Mouse (Mus musculus): ENCODE measurements around the gene Aldh3a1. TPM values are rescaled to one million over a fixed set of nuclear protein-coding genes. Genes with fewer than 3 reads are reported as not detected.
"Not testable (repeated sequence)": the region's sequence is repeated elsewhere in the genome, so short reads cannot be mapped to it uniquely, and the experiment has no call there.

Aldh3a1 gene
- 1 to 10 TPM; 1.4 to 1.8 TPM for total RNA-seq (2021)
- long read RNA-seq, partial matches to known transcripts = 4 of 5 reads
- long read RNA-seq, other reads (novel, unspliced or antisense) = 1 of 5 reads

DNA sequence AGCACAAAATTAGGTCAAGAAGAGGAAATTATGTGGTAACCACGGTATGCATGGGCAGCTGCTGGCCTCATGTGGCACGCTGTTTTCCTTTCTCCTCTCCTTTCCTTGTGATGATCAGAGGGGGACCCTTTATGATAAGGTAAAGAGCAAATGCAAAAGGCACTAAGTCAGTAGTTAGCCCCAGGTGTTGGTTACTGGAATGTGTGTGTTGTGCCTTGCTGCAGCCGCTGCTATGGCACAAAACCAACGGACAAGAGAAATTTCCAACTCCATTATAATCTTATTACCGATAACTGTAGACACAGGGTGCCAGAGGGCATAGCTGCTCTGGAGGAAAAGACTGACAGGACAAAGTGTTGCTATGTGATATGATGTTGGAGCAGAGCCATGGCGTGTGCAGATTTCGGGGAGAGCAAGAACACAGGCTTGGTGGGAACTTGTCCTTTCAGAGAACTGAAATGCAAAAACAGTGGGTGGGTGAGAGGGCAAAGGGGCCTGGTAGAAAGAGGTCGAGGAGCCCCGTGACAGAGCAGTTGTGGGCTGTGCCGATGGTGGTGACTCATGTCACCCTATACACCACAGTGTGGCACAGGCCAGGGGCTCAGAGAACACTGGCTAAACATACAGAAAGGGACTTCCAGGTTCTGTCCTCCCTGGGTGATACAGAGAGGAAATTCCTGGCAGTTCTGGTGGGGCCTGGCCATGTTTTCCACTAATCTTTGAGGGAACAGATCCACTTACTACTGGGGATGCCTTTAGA is at the start of gene Aldh3a1:
Aldh3a1 (plus strand) TSS at position 51 of the 760 bp plus-strand sequence.
- no peak for DNase-seq (ENCODE audit: low spot score in 2 of 2)

DNA sequence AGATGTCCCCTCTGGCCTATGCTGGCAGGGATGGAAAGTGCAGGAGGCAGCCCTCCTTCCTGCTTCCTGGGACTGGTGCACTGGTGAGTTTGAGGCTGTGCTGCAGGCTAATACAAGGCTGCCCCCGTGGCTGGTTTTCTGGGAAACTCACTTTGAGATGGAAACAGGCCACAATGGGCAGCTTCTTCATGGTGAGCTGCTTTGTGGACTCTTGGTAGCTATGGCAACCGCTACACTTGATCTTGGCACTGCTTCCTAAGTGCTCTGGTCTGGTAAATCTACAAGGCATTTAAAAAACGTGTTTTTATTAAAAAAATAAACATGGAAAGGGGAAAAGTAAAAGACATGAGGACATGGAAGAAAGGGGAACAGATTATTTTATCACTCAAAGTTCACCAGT is 49.2 kb upstream of the Aldh3a1 start:
- DNase-seq (ENCODE audit: low spot score in 2 of 2) = no peak

DNA sequence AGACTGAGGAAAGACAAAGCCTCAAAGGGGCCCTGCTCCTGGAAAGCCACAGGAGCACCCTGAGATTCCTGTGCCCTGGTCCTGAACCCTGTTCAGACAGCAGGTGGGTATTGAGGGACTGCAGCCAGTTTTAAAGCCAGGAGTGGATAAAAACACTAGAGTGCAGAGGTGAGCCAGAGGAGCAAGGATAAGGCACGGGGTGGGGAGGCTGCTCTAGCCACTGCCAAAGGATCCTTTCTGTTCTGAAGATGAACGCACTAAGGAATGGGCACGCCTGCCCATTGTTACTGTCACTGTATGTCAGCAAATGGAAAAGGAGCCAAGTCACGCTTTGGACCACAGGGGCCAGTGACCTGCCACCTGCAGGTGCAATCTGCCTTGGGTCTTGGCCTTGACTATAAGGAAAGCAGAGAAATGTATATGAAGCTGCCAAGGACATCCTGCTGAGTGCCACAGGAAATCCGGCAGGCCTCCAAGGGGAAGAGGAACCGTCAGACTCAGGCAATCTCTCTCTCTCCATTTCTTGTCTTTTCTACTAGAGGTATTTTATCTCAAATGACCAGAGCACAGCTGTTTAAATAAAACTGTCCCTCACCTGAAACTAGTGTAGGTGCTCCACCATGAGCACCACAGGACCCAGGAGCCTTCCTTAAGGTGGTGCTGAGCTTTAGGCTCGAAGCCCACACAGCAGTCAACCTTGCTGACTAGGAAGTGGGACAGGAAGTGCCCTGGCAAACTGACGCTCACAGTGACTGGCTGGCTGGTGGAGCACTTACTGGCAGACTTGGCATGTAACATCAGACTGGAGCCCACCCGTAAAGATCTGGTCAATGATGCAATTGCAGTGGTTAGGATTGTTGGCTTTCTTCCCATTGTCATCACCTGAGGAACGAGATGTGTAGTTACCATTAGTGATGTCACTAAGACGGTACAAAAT is 47.3 kb upstream of the Aldh3a1 start:
- DNase-seq (ENCODE audit: low spot score in 2 of 2) = no peak

DNA sequence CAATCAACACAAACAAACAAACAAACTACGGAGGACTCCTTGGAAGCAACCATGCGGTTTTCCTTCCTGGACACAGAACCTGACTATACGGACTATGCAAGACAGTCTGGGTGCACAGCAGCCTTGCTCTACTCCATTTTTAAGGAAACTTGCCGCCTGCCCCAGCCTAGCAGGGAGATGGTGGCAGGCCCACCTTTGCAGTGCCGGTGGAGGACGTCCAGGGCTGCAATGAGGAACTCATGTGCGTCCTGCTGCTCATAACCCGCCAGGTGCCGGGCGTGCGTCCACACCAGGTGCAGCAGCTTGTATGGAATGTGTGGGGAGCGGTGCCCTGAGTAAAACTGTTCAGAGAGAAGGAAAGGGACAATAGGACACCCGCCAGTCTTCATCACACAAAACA is 46.2 kb upstream of the Aldh3a1 start:
- no peak for DNase-seq (ENCODE audit: low spot score in 2 of 2)

DNA sequence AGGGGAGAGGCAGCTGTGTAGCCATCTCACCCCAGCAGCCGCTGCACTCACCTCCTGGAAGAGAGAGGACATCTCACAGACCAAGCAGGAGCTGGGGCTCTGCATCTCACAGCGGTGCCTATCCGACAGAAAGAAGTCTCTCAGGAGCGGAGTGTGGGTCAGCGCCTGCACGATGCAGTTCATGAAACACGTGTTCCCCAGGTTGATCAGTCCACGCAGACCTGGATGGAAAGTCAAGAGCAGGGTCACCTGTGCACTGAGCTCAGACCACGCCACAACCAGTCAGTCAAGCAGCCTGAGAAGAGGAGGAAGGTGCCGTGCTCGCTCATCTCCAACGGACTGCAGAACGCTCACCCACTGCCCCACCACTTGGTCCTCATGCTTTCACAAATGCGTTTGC is 44.6 kb upstream of the Aldh3a1 start:
- DNase-seq (ENCODE audit: low spot score in 2 of 2) = no peak

DNA sequence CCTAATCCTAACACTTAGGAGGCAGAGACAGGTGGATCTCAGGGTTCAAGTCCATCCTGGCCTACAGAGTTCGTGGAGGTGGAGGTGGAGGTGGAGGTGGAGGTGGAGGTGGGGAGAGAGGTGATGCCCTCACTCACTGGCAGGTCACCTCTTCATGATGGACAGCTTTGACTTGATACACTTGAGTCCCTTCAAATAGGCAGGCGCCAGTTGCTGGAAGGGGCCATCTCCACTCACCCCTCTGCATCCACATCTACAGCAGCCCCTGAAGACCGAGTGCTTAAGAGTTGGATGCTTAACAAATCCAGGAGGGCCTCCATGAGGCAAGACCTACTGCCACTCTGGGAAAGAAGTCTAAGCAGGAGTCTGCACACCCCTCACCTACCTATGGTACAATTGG is 44.0 kb upstream of the Aldh3a1 start:
- DNase-seq (ENCODE audit: low spot score in 2 of 2) = no peak

DNA sequence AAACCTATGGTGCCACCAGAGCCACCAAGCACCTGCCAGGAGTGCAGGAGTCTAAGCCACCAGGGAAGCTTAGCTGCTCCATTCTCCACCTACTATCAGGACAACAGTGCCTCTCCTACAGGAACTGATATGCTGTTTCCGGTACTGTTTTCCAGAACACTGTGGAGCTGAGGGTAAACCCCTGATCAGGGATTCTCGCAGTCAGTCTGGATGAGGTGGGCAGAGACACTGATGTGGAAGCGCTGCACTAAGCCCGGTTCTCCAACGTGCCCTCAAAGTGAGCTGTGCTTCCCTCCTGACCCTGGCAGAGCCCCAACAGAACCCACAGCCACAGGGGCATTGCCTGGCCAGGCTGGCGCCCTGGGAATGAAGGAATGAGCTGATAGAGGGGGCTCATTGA is 43.0 kb upstream of the Aldh3a1 start:
- no peak for DNase-seq (ENCODE audit: low spot score in 2 of 2)

DNA sequence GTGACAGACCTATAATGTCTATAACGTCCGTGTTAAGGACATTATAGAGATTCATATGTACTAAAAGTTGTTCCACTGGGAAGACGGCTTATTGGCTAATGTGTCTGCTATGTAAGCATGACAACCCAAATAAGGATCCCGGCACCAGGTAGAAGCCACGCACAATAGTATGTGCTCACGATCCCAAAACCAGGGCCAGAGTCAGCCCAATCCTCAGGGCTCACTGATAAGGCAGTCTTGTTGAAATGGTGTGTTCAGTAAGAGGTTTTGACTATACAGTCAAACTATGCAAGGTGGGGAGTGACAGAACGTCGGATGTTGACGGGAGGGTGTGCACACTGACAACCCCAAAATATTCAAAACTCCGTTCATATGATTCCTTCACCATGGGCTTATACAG is 42.5 kb upstream of the Aldh3a1 start:
- DNase-seq (ENCODE audit: low spot score in 2 of 2) = no peak

DNA sequence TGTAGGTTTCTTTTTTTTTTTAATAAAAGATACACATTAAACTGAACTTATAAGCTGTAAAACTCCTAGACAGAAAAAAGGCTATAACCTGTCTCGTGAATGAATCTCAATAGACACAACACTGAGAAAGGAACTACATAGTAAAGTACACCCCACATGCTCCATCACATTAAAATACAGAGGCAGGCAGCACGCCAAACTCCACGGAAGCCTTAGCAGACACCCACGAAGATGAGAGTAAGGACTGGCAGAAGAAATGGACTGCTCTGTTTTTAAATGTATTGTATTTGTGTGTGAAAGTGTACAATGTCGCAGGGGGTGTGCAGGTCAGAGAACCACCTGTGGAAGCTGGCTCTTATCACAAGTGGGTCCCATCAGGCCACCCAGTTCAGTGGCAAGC is 37.2 kb upstream of the Aldh3a1 start:
- no peak for DNase-seq (ENCODE audit: low spot score in 2 of 2)

DNA sequence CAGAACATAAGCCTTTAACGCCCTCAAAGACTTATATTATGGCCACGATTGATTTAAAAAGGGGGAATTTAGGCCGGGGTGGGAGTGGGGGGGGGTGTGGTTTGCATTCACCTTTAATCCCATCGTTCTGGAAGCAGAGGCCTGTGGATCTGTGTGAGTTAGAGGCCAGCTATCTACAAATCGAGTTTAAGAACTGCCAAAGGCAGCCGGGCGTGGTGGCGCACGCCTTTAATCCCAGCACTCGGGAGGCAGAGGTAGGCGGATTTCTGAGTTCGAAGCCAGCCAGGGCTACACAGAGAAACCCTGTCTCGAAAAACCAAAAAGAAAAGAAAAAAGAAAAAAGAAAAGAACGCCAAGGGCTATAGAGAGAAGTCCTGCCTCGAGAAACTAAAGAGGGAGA is 33.9 kb upstream of the Aldh3a1 start:
- not testable (repeated sequence) for DNase-seq (ENCODE audit: low spot score in 2 of 2)

DNA sequence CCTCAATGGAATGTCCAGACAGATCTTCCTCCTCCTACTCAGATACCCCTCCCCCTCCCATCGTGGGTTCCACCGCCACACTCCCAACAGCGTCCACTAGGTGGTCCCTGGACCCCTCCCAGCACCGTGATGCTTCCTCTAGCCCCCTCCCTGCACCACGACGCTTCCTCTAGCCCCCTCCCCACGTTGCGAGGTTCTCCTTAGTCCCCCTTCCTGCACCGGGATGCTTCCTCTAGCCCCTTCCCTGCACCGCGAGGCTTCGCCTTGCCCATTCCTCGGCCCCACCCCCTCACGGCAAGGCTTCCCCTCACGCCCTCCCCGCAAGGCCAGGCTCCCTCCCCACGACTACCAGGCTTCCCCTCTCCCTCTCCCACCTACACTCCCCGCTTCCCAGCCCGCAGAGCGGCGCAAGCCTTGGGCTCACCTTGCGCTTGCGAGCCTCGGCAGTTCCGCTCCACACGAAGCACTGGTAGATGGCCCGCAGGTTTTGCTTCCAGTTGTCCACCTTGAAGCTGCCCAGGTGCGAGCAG is 33.0 kb upstream of the Aldh3a1 start:
- DNase-seq (ENCODE audit: low spot score in 2 of 2) = peak; percentile 78 to 81

DNA sequence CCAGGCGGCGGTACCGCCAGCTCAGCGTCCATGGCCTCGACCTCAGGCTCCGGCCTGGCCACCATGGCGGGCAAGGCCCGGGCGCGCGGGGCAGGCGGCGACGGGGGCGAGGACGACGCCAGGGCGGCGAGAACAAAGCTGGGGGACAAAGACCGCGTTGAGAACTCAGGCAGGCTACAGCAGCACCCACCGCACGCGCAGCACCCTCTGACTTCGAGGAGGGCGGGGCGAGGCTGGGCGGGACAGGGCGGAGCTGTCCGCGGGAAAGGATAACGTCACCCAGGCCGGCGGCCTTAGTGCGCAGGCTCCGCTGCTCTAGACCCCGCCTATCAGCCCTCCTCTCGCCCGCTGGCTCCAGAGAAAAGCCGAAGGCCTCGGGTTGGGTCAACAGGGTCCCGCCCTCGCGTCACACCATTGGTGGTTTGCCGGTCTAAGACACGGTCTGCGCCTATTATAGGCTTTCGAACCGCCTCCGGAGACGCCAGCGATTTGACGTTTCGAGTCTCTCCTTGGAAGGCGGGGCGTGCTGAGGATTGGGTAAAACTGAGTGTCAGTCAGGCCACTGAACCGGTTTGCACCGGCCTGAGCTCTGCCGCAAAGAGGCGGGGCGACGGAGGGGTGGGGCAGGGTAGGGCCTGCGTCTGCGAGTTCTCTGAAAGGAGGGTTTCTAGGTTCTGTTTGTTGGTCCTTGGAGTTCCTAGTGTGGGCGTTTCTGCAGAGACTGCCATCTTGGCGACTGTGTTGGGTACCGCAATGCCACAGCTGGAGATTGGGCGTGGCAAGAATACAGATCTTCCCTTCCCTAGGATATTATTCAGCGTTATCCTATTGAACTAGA is 32.3 kb upstream of the Aldh3a1 start, which contains the start of gene Usp22:
Usp22 (minus strand) TSS at position 235 of the 838 bp plus-strand sequence.
- peak; percentile 99 for DNase-seq (ENCODE audit: low spot score in 2 of 2)

DNA sequence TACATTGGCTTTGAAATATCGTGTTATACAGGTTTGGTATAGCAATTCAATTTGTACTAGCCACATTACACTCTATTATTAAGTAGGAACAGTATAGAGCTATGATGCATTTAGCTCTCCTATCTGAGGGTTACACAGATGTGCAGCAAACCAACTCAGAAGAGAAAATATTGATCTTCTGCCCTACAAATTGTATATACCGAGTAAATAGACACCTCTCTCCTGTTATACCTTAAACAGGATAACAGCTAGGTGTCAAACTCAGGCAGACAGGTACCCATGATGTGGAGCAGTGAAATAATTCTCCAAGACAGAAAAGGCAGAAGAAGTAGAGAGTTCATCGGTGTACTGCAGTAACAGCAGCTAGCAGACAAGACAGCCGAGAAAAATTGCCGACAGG is 31.6 kb upstream of the Aldh3a1 start:
- no peak for DNase-seq (ENCODE audit: low spot score in 2 of 2)

DNA sequence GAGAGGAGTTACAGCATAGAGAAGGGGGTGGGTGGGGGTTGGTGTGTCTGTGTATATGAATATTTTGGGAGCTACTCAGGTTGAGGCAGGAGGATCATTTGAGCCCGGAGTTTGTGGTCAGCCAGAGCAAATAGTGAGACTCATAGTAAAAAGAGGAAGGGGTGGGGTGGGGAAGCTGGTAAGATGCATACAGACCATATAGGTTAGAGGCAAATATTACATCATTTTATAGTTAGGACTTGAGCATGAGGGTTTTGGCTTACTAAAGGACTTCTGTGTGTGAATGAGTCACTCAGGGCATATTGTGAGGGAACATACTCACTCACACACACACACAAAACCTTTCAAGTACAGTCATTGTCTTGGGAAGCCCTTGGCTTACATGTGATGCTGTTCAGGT is 31.0 kb upstream of the Aldh3a1 start:
- no peak for DNase-seq (ENCODE audit: low spot score in 2 of 2)

DNA sequence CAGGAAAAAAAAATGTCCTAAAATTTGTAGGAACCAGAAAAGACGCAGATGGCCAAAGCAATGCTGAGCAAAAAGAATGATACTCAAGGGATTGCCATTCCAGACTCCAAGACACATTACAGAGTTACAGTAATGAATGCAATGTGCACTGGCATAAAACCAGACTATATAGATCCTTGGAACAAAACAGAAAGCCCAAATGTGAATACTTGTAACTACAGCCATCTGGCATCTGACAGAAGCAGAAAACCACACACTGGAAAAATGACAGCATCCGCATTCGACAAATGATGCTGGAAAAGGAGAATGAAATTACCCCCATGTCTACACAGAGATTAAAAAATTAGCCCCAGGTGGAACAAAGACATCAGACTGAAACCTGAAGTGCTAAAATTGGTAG is 27.0 kb upstream of the Aldh3a1 start:
- DNase-seq (ENCODE audit: low spot score in 2 of 2) = no peak

DNA sequence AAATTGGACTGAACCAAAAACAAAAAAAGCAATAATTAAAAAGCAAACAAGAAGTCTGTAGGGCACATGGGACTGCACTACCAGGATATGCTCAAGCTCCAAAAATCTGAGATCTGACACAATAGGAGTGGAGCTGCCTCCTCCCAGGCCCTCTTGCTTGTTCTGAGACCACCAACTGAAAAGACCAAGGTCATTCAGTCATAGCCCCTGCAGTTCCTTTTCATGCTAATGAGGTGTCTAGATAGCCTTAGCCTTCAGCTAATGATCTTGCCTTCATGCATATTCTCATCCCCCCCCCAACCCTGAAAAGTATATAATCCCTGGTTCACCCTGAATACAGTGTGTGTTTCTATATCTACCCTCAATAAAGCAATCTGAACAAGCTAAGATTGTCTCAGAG is 25.7 kb upstream of the Aldh3a1 start:
- no peak for DNase-seq (ENCODE audit: low spot score in 2 of 2)

DNA sequence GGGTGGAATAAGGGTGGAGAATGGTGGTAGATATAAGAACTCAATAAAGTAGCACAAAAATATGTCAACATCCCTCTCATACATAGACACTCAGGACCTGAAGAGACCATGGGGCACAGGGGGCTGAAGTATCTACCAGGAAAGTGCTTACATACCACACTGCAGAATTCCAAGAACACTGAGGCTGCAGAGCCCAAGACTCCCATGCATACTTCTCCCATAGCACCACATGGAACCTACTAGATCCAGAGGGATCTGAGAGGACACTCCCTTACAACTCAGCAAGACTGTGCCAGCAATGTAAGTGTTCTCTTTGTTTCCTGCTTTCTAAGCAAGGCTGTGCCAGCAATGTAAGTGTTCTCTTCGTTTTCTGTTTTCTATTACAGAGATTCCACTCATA is 23.5 kb upstream of the Aldh3a1 start:
- DNase-seq (ENCODE audit: low spot score in 2 of 2) = no peak

DNA sequence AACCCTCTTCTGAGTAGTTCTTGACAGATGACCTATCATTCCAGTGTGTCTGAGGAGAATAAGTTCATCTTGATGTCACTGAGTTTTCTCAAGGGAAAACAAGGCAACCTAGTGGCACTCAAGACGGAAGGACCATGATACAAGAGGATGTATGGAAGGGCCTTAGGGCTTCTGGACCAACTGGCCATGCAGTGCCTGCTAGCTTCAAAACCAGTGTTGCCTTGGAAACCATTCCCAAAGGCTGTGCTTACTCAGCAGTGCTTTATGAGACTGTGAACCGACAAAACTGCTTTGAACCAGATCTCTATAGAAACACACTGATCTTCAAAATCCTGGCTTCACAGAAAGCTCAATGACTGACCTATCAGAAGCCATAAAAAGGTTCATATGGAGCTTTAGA is 16.6 kb upstream of the Aldh3a1 start:
- DNase-seq (ENCODE audit: low spot score in 2 of 2) = no peak

DNA sequence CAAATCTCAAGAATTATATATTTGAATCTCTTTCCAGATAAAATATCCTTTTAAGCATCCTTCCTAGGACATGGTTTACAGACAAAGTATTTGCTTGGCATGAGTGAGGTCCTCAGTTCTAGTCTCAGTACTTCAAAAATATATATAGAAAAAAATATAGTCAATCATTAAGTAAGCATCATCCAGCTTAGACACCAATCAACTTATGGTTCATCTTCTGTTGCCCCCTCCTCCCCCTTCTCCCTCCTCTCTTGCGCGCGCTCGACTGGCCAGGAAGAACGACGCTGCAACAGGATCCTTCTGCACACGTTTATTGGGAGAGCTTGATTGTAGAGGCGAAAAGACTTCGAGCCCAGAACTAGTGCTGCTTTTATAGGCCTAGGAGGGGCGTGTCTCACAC is 15.2 kb upstream of the Aldh3a1 start:
- DNase-seq (ENCODE audit: low spot score in 2 of 2) = not testable (repeated sequence)

DNA sequence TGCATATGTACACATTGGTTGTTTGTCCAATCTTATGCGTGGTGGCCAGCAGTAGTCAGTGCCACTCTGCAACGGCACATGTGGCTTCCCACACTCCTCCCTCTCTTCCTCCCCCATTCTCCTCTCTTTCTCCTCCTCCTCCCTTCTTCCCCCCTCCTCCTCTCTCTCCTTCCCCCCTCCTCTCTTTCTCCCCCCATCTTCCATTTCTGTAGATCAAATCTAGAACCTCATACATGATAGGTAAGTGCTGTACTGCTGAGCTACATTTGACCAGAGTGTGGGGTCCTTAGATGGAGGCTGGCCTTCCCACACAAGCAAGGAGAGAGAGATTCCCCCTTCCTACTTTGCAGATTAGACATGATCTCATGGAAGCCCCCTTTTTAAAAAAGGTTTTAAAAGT is 14.6 kb upstream of the Aldh3a1 start:
- no peak for DNase-seq (ENCODE audit: low spot score in 2 of 2)

DNA sequence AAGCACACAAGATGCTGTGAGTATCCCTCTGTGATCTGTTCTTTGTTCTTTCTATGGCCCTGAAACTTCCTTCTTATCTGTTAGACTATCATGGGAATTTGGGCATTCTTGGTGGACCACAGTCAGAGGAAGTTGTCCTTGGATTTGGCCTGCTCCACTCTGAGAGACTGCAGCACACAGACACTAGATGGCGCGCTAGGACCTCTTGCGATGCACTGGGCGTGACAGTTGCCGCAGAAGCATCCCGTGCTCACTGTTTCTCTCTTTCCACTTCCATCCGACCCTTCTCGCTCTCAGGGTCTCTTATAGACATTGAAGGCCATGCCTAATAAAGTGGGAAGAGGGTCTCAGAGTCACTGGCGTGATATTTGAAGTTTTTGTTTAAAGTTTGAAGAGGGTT is 13.9 kb upstream of the Aldh3a1 start:
- peak; percentile 90 for DNase-seq (ENCODE audit: low spot score in 2 of 2)

Data from layer of hippocampus, postnatal 10 days (tissue).